Mouse (Mus musculus): ENCODE measurements around the gene Spata25.

GRCm38 (mm10) chr2:164792400-164793190 is 35.7 kb downstream of the Spata25 start:
- TF ChIP-seq POLR2A (IDR thresholded peaks at IDR 0.05; ENCODE audit: insufficient read depth, low read depth, low read length) = no peak
- no peak for TF ChIP-seq CTCF (IDR thresholded peaks at IDR 0.05)
- TF ChIP-seq EP300 (IDR thresholded peaks at IDR 0.05; ENCODE audit: insufficient read depth, low read depth, low read length) = no peak

All from heart, adult 2 months (tissue).